Mouse (Mus musculus): Measurements from ENCODE around the gene Ccdc183. TPM values are rescaled to one million over a fixed set of nuclear protein-coding genes. Genes with fewer than 3 reads are reported as not detected.

Ccdc183 gene
- polyA plus RNA-seq, 1 experiment from 2014 or later: 0.18 TPM

DNA sequence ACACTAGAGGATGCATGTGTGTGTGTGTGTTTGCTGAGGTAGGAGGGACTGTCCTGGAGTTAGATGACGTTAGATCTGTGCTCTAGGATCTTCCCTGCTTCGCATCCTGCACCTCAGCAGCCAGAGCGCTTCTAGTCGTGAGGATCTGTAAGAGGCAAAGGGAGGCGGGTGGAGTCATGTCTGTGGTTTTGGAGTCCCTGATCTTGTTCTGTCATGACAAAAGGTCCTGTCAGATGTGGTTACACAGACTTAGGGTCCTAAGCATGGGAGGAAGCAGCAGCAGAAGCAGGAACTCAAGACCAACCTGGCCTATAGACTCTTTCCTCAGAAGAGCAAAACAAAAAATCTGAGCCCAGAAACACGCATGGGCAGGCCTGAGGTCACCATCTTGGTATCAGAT, 2.9 kb upstream of the Ccdc183 start:
- Histone ChIP-seq H3K9me3 (ENCODE audit: control insufficient read depth, low read length) (no peaks in the 10 kb centered on the region), H3K27ac (ENCODE audit: low read length) (no peak overlapping the region), H3K9ac (ENCODE audit: low read depth, low read length) (no peak overlapping the region), H3K4me2 (ENCODE audit: low read depth, low read length) (no peak overlapping the region), H3K4me1 (ENCODE audit: control insufficient read depth, insufficient read depth, low read length) (peaks cover 7% of the 10 kb centered on the region; the same call in 1 of the 2 replicates), H3K27me3 (replicated peaks; ENCODE audit: control insufficient read depth, insufficient read depth, low read length) (peaks cover 17% of the 10 kb centered on the region; the same call in 1 of the 2 replicates), H3K4me3 (ENCODE audit: low read length) (no peak overlapping the region), H3K36me3 (ENCODE audit: control insufficient read depth, insufficient read depth, low read length) (no peaks in the 10 kb centered on the region)
- 82% methylated on average over 6 of the region's 6 CpGs for WGBS
- no peak for ATAC-seq

DNA sequence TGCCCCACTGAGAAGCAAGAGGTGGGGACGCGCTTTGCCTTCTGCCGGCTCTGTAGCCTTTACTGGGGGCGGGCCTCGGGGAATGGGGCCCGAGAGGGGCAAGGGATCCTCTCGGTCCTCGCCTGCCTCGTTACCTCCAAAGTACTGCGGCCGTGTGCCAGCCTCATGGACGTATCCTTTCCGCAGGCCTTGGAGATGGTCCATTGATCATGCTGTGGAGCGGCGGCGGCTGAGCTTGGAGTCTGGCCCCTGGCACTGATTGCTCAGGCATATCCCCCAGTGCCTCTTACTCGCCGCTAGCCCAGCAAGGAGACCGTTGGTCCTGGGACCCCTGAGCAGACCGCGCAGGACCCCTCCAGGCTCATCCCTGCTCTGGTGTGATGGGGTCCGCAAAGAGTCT, 1.1 kb downstream of the Ccdc183 start:
- peaks cover 7% of the 10 kb centered on the region; the same call in 1 of the 2 replicates for H3K4me1 ChIP-seq (ENCODE audit: control insufficient read depth, insufficient read depth, low read length)
- no peak overlapping the region for H3K9ac ChIP-seq (ENCODE audit: low read depth, low read length)
- H3K9me3 ChIP-seq (ENCODE audit: control insufficient read depth, low read length): no peaks in the 10 kb centered on the region
- no peak for ATAC-seq
- H3K27me3 ChIP-seq (replicated peaks; ENCODE audit: control insufficient read depth, insufficient read depth, low read length): peaks cover 25% of the 10 kb centered on the region; the same call in 1 of the 2 replicates
- WGBS: 16% methylated on average over 22 of the region's 22 CpGs
- H3K4me3 ChIP-seq (ENCODE audit: low read length): peak overlapping the region; percentile 25
- no peaks in the 10 kb centered on the region for H3K36me3 ChIP-seq (ENCODE audit: control insufficient read depth, insufficient read depth, low read length)
- H3K27ac ChIP-seq (ENCODE audit: low read length): no peak overlapping the region
- peak overlapping the region; percentile 52 for H3K4me2 ChIP-seq (ENCODE audit: low read depth, low read length)

DNA sequence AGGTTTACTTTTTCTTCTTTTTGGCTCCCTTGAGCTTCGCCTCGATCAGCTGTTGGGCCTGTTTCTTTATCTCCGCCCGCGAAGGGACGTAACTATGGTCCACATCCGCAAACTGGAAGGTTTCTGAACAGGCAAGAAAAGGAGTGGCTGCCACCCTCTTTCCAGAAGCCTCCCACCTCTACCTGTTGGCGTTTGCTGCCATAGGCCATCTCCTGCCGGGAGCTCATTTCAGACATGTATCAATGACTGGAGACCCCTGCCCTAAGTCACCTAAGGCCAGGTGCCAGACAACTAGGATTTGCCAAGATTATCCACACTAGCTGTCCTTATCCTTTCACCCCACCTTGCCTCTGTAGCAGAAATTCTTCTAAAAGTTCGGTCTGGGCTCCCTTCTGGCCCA, 8.8 kb downstream of the Ccdc183 start:
- 58% methylated on average over 10 of the region's 10 CpGs for WGBS
- peak overlapping the region; percentile 99 for H3K9ac ChIP-seq (ENCODE audit: low read depth, low read length)
- peak; percentile 23 for ATAC-seq

DNA sequence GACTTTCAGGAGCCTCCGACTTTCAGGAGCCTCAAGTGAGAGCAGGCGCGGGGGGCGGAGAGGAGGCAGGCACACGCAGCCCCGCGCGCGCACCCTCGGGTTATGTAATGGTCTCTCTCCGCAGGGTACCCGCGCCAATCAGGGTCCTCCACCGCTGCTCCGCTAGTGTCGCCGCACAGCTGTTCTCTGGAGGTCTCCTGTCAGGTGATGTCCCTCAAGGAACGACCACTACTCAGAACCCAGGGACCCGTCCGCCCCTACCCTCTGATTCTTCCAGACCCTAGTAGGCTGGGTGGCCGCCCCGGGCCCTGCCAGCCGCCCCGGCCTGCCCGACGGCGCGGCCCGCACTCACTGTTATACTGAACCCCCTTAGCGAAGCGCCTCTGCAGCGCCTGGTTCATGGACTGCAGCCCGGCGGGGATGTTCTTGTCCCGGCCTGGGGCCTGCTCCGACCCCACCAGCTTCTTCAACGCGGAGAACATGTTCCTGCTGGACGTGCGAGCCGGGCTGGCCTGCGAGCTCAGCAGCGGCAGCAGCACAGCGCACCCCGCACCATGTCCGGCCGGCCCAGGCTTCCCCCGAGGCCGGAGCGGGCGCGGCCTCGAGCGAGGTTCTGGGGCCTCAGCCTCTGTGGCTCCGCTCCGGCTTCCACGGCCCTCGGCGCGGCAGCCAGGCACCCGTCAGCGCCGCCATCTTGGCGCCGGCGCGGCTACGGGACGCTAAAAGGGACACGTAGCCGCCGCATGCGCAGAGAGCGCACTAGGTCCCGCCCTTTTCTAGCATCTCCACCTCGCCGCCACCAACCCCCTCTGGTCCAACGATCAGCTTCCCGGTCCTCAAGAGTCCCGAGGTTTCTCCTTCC, 9.5 kb downstream of the Ccdc183 start, which contains the start of gene Rabl6:
Gene Rabl6, minus strand, starts transcription at position 761 of the 862 bp plus-strand sequence.
- peak within 1 kb of the TSS; percentile 93 for H3K27ac ChIP-seq (ENCODE audit: low read length)
- peak; percentile 93 for ATAC-seq
- no peaks in the 10 kb centered on the region for H3K36me3 ChIP-seq (ENCODE audit: control insufficient read depth, insufficient read depth, low read length)
- peak within 1 kb of the TSS; percentile 99 for H3K9ac ChIP-seq (ENCODE audit: low read depth, low read length)
- under 1% methylated on average over 79 of the region's 80 CpGs for WGBS
- H3K4me3 ChIP-seq (ENCODE audit: low read length): peak within 1 kb of the TSS; percentile 100
- H3K4me2 ChIP-seq (ENCODE audit: low read depth, low read length): peak within 1 kb of the TSS; percentile 59
- H3K27me3 ChIP-seq (replicated peaks; ENCODE audit: control insufficient read depth, insufficient read depth, low read length): no peaks in the 10 kb centered on the region
- no peaks in the 10 kb centered on the region for H3K9me3 ChIP-seq (ENCODE audit: control insufficient read depth, low read length)
- peaks cover 16% of the 10 kb centered on the region for H3K4me1 ChIP-seq (ENCODE audit: control insufficient read depth, insufficient read depth, low read length)

More for the DNA sequence above, 8.8 kb downstream of the Ccdc183 start:
- peak overlapping the region; percentile 100 for H3K4me3 ChIP-seq (ENCODE audit: low read length)
- peak overlapping the region; percentile 93; the same call in 1 of the 2 replicates for H3K27ac ChIP-seq (ENCODE audit: low read length)
- no peaks in the 10 kb centered on the region for H3K27me3 ChIP-seq (replicated peaks; ENCODE audit: control insufficient read depth, insufficient read depth, low read length)
- no peaks in the 10 kb centered on the region for H3K9me3 ChIP-seq (ENCODE audit: control insufficient read depth, low read length)
- H3K4me2 ChIP-seq (ENCODE audit: low read depth, low read length): peak overlapping the region; percentile 59
- H3K4me1 ChIP-seq (ENCODE audit: control insufficient read depth, insufficient read depth, low read length): peaks cover 16% of the 10 kb centered on the region
- no peaks in the 10 kb centered on the region for H3K36me3 ChIP-seq (ENCODE audit: control insufficient read depth, insufficient read depth, low read length)

DNA sequence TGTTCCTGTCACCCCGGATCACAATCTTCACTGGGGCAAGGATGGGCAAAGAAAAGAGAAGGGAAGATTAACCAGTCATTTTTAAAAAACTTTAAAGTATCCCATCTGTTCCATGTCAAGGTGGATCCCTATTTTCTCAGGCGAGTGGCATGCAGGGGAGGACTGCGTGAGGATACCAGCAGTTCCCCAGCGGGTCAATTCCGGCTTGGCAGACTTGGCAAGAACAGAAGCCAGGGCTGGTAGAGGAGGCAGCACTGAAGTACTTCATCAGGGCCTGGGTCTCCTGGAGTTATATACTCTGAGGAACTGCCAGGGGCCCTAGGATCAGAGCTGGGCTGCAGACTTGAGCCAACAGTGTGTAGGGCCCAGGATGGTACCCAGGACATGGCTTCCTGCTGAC, 15.0 kb downstream of the Ccdc183 start:
- Histone ChIP-seq H3K9me3 (ENCODE audit: control insufficient read depth, low read length) (no peaks in the 10 kb centered on the region), H3K27ac (ENCODE audit: low read length) (no peak overlapping the region), H3K36me3 (ENCODE audit: control insufficient read depth, insufficient read depth, low read length) (peaks cover 13% of the 10 kb centered on the region), H3K27me3 (replicated peaks; ENCODE audit: control insufficient read depth, insufficient read depth, low read length) (no peaks in the 10 kb centered on the region), H3K4me1 (ENCODE audit: control insufficient read depth, insufficient read depth, low read length) (peaks cover 11% of the 10 kb centered on the region), H3K4me3 (ENCODE audit: low read length) (no peak overlapping the region), H3K9ac (ENCODE audit: low read depth, low read length) (no peak overlapping the region), H3K4me2 (ENCODE audit: low read depth, low read length) (no peak overlapping the region)
- 91% methylated on average over 5 of the region's 5 CpGs for WGBS
- ATAC-seq: no peak

DNA sequence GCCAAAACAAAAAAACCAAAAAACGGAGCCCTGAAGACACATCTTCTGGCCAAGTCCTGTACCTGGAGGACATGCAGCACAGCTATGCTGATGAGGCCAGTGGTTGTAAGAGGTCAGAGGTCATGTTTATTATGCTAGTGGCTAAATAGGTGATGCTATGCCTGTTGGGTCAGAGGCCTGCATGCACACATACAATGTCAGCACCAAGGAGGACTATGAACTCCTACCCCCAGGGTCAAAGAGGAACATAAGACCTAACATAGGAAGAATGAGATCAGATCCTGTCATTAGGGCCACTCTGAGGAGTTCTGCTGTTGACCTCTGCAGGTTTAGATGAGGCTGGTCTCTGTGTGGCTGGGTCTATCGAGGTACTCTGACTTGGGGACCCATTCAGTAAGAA, 17.4 kb downstream of the Ccdc183 start:
- WGBS: 83% methylated on average over 2 of the region's 2 CpGs
- no peak overlapping the region for H3K27ac ChIP-seq (ENCODE audit: low read length)
- H3K36me3 ChIP-seq (ENCODE audit: control insufficient read depth, insufficient read depth, low read length): peaks cover 26% of the 10 kb centered on the region
- no peaks in the 10 kb centered on the region for H3K9me3 ChIP-seq (ENCODE audit: control insufficient read depth, low read length)
- H3K4me1 ChIP-seq (ENCODE audit: control insufficient read depth, insufficient read depth, low read length): no peaks in the 10 kb centered on the region
- H3K27me3 ChIP-seq (replicated peaks; ENCODE audit: control insufficient read depth, insufficient read depth, low read length): no peaks in the 10 kb centered on the region
- no peak overlapping the region for H3K9ac ChIP-seq (ENCODE audit: low read depth, low read length)
- no peak overlapping the region for H3K4me3 ChIP-seq (ENCODE audit: low read length)
- H3K4me2 ChIP-seq (ENCODE audit: low read depth, low read length): no peak overlapping the region
- ATAC-seq: no peak

DNA sequence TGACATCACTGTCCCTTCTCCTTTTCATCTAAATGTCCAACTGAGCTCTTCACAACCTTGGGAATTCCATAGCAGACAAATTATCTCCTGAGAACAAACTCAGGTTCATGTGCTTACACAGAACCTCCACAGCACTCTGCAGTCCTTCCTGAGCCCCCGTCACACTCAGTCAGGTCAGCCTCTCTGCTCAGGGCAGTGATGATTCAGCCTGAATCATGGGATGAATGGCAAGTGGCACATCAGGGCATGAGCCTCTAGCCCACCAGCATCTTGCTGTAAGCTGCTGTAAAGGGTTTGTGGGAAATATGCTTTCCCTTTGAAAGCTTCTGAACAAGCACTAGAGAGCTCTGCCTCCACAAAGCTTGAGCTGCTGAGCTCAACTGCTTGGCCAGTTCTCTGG, 18.7 kb downstream of the Ccdc183 start:
- Histone ChIP-seq H3K4me2 (ENCODE audit: low read depth, low read length) (no peak overlapping the region), H3K4me1 (ENCODE audit: control insufficient read depth, insufficient read depth, low read length) (no peaks in the 10 kb centered on the region), H3K27me3 (replicated peaks; ENCODE audit: control insufficient read depth, insufficient read depth, low read length) (no peaks in the 10 kb centered on the region), H3K9ac (ENCODE audit: low read depth, low read length) (no peak overlapping the region), H3K4me3 (ENCODE audit: low read length) (no peak overlapping the region), H3K36me3 (ENCODE audit: control insufficient read depth, insufficient read depth, low read length) (peaks cover 26% of the 10 kb centered on the region), H3K27ac (ENCODE audit: low read length) (no peak overlapping the region), H3K9me3 (ENCODE audit: control insufficient read depth, low read length) (no peaks in the 10 kb centered on the region)
- no peak for ATAC-seq
- WGBS: 93% methylated on average over 1 of the region's 1 CpGs

DNA sequence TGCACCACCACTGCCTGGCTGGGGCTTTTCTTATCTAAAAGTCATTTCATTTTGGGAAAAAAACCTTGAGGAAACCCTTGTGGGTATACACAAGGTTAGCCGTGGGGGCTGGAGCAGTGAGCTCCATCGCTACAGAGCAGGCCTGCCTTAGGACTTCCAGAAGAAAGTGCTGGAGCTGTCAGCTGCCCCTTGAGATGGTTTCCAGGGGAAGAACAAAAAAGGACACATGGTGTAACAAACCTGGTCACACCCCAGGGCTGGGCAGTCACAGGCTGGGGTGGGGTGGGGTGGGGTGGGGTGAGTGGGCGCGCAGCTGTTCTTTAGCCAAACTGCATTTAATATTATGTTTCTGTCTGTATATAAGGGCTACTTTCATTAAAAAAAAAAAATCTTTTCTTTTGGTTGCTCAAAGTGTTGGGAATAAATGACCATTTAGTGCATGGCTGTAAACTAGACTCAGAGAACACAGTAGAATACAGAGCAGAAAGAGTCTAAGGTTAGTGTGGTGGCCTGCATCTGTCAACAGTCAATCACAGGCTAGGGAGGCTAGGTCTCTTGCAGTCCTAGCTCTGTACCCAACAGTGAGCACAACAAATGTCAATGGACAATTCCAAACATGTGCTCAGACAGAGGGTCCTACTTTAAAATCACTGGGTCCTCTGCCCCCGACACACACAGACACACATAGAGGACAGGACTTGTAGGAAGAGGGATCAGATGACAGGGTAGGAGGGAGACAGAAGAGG, 20.5 kb downstream of the Ccdc183 start:
- no peak overlapping the region for H3K4me2 ChIP-seq (ENCODE audit: low read depth, low read length)
- H3K4me3 ChIP-seq (ENCODE audit: low read length): no peak overlapping the region
- no peaks in the 10 kb centered on the region for H3K27me3 ChIP-seq (replicated peaks; ENCODE audit: control insufficient read depth, insufficient read depth, low read length)
- H3K9ac ChIP-seq (ENCODE audit: low read depth, low read length): no peak overlapping the region
- no peak for ATAC-seq
- H3K9me3 ChIP-seq (ENCODE audit: control insufficient read depth, low read length): no peaks in the 10 kb centered on the region
- H3K36me3 ChIP-seq (ENCODE audit: control insufficient read depth, insufficient read depth, low read length): peaks cover 32% of the 10 kb centered on the region
- no peaks in the 10 kb centered on the region for H3K4me1 ChIP-seq (ENCODE audit: control insufficient read depth, insufficient read depth, low read length)
- WGBS: 93% methylated on average over 5 of the region's 5 CpGs
- no peak overlapping the region for H3K27ac ChIP-seq (ENCODE audit: low read length)

DNA sequence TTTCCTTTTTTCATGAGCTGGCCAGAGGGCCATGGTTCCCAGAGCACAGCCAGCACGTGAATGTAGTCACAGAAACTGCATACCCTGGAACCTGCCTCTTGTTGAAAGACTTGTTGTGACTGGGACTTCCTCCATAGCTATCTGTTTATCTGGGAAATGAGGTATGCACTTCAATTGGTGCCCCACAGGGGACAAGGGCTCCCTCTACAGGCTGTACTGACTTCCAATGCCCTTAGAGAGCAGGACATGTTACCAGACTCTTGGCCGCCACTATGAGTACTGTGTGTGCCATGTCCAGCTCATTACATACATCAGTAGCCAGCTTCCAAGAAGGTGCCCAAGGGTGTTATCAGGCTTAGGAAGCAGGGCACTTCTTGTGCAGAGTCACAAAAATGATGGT, 25.6 kb downstream of the Ccdc183 start:
- peak; percentile 28; the same call in 1 of the 2 replicates for ATAC-seq

More for the DNA sequence above, 25.6 kb downstream of the Ccdc183 start:
- Histone ChIP-seq H3K9me3 (ENCODE audit: control insufficient read depth, low read length) (no peaks in the 10 kb centered on the region), H3K9ac (ENCODE audit: low read depth, low read length) (no peak overlapping the region), H3K4me3 (ENCODE audit: low read length) (no peak overlapping the region), H3K4me2 (ENCODE audit: low read depth, low read length) (no peak overlapping the region), H3K27ac (ENCODE audit: low read length) (no peak overlapping the region), H3K4me1 (ENCODE audit: control insufficient read depth, insufficient read depth, low read length) (no peaks in the 10 kb centered on the region), H3K36me3 (ENCODE audit: control insufficient read depth, insufficient read depth, low read length) (peaks cover 21% of the 10 kb centered on the region), H3K27me3 (replicated peaks; ENCODE audit: control insufficient read depth, insufficient read depth, low read length) (no peaks in the 10 kb centered on the region)
- WGBS: 83% methylated on average over 2 of the region's 2 CpGs
